Mouse (Mus musculus): ENCODE data around the gene Ankrd54. TPM values are rescaled to one million over a fixed set of nuclear protein-coding genes. Genes with fewer than 3 reads are reported as not detected.

The Ankrd54 gene
- total and polyA plus RNA-seq, 2 experiments from 2014 or later = 45.5 to 53.5 TPM

GRCm38 (mm10) chr15:79028237-79028738, 34.4 kb downstream of the Ankrd54 start, which contains the start of gene H1f0:
TSS of gene H1f0 (plus strand) at chr15:79028450.
- Histone ChIP-seq H3K4me3 (ENCODE audit: low read depth, low read length) (peak within 1 kb of the TSS; percentile 74), H3K27me3 (ENCODE audit: insufficient read depth, low read length) (no peaks in the 10 kb centered on the region), H3K36me3 (ENCODE audit: insufficient read depth, low read length) (no peaks in the 10 kb centered on the region), H3K9me3 (ENCODE audit: low read length) (no peaks in the 10 kb centered on the region), H3K4me1 (ENCODE audit: insufficient read depth, low read length) (peaks cover 10% of the 10 kb centered on the region), H3K4me2 (ENCODE audit: low read depth, low read length, poor library complexity, severe bottlenecking) (peak within 1 kb of the TSS; percentile 97), H3K27ac (ENCODE audit: low read depth, low read length) (peak within 1 kb of the TSS; percentile 88), H3K9ac (replicated peaks; ENCODE audit: low read length, poor library complexity, severe bottlenecking) (peak within 1 kb of the TSS; percentile 95)
- ATAC-seq (ENCODE audit: low FRiP score) = peak; percentile 86
- under 1% methylated on average over 54 of the region's 58 CpGs for WGBS
- DNase-seq (ENCODE audit: low spot score) = peak; percentile 92
- no peak for TF ChIP-seq CTCF (IDR thresholded peaks at IDR 0.05)

DNA sequence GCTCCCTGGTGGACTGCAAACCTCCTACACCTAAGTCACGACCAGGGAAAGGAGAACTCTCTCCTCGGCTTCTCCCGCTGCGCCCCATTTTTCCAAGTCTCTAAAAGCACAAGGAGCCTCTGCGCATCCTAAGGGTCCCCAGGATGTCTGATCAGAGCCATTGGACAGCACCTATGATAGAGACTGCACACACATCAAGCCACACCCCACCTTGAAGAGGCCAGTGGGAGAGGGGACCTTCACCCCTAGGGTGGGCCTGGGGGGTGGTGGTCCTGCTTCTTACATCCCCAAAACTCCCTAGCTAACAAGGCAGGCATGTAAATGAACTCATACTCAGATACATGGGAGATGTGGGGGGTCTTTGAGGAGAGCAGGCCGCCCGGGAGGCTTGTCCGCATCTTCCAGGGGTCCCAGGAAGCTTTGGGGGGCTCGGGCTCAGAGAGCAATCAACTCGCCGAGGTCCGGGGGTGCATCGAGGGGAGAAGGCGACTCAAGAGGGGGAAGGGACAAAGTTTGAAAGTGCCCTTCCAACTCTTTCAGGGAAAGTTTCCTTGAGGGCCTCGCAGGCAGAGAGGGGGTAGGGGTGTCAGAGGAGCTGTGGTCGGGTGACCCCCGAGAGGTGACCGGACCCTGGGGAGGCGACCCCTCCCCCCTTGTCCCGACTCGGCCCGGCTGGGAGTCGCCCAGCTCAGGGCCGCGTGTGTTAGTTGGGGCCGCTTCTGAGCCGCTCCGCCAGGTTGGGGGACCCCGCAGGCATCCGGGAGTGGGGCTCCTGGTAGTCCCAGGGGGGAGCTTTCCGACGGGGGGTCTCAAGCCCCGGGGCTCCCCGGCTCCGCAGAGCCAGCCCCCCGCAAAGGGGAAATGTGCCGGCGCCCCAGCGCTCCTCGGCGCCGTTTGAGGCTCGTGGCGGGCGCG, 35.1 kb downstream of the Ankrd54 start:
- no peak for TF ChIP-seq CTCF (IDR thresholded peaks at IDR 0.05)
- H3K27me3 ChIP-seq (ENCODE audit: insufficient read depth, low read length) = no peaks in the 10 kb centered on the region
- H3K9me3 ChIP-seq (ENCODE audit: low read length) = no peaks in the 10 kb centered on the region
- DNase-seq (ENCODE audit: low spot score) = no peak
- H3K4me2 ChIP-seq (ENCODE audit: low read depth, low read length, poor library complexity, severe bottlenecking) = peak overlapping the region; percentile 97
- H3K9ac ChIP-seq (replicated peaks; ENCODE audit: low read length, poor library complexity, severe bottlenecking) = peak overlapping the region; percentile 95
- peaks cover 10% of the 10 kb centered on the region for H3K4me1 ChIP-seq (ENCODE audit: insufficient read depth, low read length)
- H3K4me3 ChIP-seq (ENCODE audit: low read depth, low read length) = peak overlapping the region; percentile 74
- H3K27ac ChIP-seq (ENCODE audit: low read depth, low read length) = peak overlapping the region; percentile 88
- WGBS = 7% methylated on average over 37 of the region's 46 CpGs
- ATAC-seq (ENCODE audit: low FRiP score) = no peak
- H3K36me3 ChIP-seq (ENCODE audit: insufficient read depth, low read length) = no peaks in the 10 kb centered on the region

- peaks cover 10% of the 10 kb centered on the region for H3K4me1 ChIP-seq (ENCODE audit: insufficient read depth, low read length)
- peak overlapping the region; percentile 74; the same call in 1 of the 2 replicates for H3K4me3 ChIP-seq (ENCODE audit: low read depth, low read length)
- DNase-seq (ENCODE audit: low spot score) = peak; percentile 68
- H3K36me3 ChIP-seq (ENCODE audit: insufficient read depth, low read length) = no peaks in the 10 kb centered on the region
- peak overlapping the region; percentile 97 for H3K4me2 ChIP-seq (ENCODE audit: low read depth, low read length, poor library complexity, severe bottlenecking)
- no peak overlapping the region for H3K27ac ChIP-seq (ENCODE audit: low read depth, low read length)
- no peak for ATAC-seq (ENCODE audit: low FRiP score)
- WGBS = 43% methylated on average over 14 of the region's 14 CpGs
- H3K9ac ChIP-seq (replicated peaks; ENCODE audit: low read length, poor library complexity, severe bottlenecking) = no peak overlapping the region
- no peak for TF ChIP-seq CTCF (IDR thresholded peaks at IDR 0.05)
- H3K9me3 ChIP-seq (ENCODE audit: low read length) = no peaks in the 10 kb centered on the region
- no peaks in the 10 kb centered on the region for H3K27me3 ChIP-seq (ENCODE audit: insufficient read depth, low read length)
Measured at GRCm38 (mm10) chr15:79026511-79027290, 36.0 kb downstream of the Ankrd54 start.

DNA sequence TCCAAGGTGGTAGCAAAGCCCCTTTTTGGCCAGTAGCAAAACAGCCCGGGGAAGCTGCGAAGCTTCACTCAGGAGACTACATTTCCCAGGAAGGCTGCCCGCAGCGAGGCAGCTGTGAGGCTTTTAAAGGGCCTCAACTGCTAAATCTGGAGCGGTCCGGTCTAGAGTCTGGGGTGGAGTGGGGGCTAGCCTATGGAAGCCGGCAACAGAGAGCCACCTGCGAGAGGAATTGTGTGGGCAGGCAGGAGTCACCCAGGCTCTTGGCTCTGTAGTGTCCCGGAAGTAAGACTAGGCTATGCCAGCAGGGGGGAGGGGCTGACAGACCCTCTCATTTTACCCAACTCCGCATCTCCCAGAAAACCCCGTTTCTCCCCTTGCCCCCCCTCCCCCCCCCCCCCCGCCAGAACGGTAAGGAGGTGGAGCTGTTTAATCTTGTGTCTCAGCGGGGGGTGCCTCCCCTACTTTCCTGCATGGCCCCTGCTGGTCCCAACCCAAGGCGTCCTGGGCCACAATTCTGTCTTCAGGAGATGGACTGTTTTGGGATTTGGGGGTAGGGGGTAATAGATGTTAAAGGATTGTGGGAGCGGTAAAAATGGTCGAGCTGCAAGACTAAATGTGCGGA, 36.9 kb downstream of the Ankrd54 start:
- no peak for DNase-seq (ENCODE audit: low spot score)
- Histone ChIP-seq H3K9me3 (ENCODE audit: low read length) (no peaks in the 10 kb centered on the region), H3K36me3 (ENCODE audit: insufficient read depth, low read length) (no peaks in the 10 kb centered on the region), H3K9ac (replicated peaks; ENCODE audit: low read length, poor library complexity, severe bottlenecking) (0 out of 2 replicates have a peak overlapping the region, but pooled peaks have one; percentile 13), H3K4me1 (ENCODE audit: insufficient read depth, low read length) (peaks cover 10% of the 10 kb centered on the region), H3K4me2 (ENCODE audit: low read depth, low read length, poor library complexity, severe bottlenecking) (peak overlapping the region; percentile 36), H3K27me3 (ENCODE audit: insufficient read depth, low read length) (no peaks in the 10 kb centered on the region), H3K4me3 (ENCODE audit: low read depth, low read length) (peak overlapping the region; percentile 3; the same call in 1 of the 2 replicates), H3K27ac (ENCODE audit: low read depth, low read length) (no peak overlapping the region)
- ATAC-seq (ENCODE audit: low FRiP score) = no peak
- no peak for TF ChIP-seq CTCF (IDR thresholded peaks at IDR 0.05)
- WGBS = 10% methylated on average over 16 of the region's 18 CpGs

GRCm38 (mm10) chr15:79023366-79023765, 39.3 kb downstream of the Ankrd54 start:
- Histone ChIP-seq H3K4me3 (ENCODE audit: low read depth, low read length) (no peak overlapping the region), H3K9ac (replicated peaks; ENCODE audit: low read length, poor library complexity, severe bottlenecking) (no peak overlapping the region), H3K27ac (ENCODE audit: low read depth, low read length) (no peak overlapping the region), H3K9me3 (ENCODE audit: low read length) (no peaks in the 10 kb centered on the region), H3K4me2 (ENCODE audit: low read depth, low read length, poor library complexity, severe bottlenecking) (no peak overlapping the region), H3K36me3 (ENCODE audit: insufficient read depth, low read length) (no peaks in the 10 kb centered on the region), H3K27me3 (ENCODE audit: insufficient read depth, low read length) (no peaks in the 10 kb centered on the region), H3K4me1 (ENCODE audit: insufficient read depth, low read length) (peaks cover 3% of the 10 kb centered on the region; the same call in 1 of the 2 replicates)
- ATAC-seq (ENCODE audit: low FRiP score) (no peak), DNase-seq (ENCODE audit: low spot score) (no peak)
- WGBS = 67% methylated on average over 1 of the region's 1 CpGs
- no peak for TF ChIP-seq CTCF (IDR thresholded peaks at IDR 0.05)

Measured in midbrain, postnatal 0 days (tissue).